Mouse (Mus musculus): ENCODE measurements at regions not wholly inside any gene's neighbourhood (a gene's known extent, or its start where the extent isn't known, plus 50 kb on each side); places are given as distances from the start of the nearest gene placed in this dataset.
"Not testable (repeated sequence)": the region's sequence is repeated elsewhere in the genome, so short reads cannot be mapped to it uniquely, and the experiment has no call there.

DNA sequence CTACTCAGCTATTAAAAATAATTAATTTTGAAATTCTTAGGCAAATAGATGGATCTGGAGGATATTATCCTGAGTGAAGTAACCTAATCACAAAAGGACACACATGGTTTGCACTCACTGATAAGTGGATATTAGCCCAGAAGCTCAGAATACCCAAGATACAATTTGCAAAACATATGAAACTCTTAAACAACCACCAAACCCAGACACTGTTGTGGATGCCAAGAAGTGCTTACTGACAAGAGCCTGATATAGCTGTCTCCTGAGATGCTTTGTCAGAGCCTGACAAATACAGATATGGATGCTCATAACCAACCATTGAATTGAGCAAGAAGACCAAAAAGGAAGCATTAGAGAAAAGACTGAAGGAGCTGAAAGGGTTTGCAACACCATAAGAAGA lies 468.4 kb upstream of the Cdh12 start:
- not testable (repeated sequence) for ATAC-seq (ENCODE audit: low TSS enrichment)

DNA sequence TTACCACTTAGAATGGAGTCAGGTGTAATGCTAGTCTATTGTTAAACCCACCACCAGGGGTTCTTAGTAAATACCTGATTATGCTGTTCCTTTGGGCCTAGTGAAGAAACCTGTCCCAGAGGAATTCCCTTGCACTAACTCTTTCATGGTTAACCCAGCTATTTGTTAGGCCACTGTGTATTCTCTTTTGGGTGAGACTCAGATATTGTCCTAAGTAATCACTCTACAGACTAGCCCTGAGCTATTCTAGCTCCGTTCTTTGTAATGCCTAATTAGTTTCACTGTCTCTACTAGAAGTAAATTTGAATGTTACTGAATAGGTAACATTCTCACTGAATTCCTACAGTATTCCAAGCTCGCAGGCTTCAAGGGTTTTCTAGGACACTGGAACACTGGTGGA lies 464.1 kb upstream of the Cdh12 start:
- not testable (repeated sequence) for ATAC-seq (ENCODE audit: low TSS enrichment)

DNA sequence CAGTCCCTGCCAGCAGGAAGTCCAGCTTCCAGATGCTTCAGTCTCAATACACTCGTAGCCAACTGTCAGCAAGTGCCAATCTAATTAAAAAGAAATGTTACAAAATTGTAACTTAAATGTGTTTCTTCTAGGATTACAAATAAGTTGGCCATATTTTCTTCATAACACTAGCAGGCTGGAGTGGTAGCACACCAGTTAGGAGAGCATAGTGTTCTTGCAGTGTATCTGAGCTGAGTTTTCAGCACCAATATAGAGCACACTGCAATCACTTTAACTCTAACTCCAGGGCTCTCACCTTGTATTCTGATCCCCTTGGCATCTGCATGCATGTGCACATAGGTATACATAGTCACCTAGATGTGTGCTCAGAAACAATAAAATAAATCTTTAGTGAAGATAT lies 417.3 kb upstream of the Cdh12 start:
- ATAC-seq (ENCODE audit: low TSS enrichment) = no peak

DNA sequence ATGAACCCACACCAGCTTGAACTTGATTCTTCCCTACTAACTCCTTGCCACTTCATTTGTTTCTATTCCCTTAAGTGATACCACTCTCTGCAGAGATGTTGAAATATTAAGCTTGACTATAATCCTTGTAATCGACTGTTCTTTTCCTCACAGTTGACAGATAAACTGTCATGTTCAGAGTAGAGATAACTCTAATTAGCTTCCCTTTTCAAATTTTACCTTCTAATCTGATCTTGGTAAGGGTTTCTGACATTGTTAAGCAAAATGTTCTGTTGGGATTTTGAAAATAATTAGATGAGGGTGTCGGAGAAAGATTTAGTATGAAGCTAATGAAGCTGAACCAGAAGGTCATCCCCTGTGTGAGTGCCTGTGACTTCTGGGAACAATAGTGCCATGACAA lies 414.7 kb upstream of the Cdh12 start:
- no peak for ATAC-seq (ENCODE audit: low TSS enrichment)

DNA sequence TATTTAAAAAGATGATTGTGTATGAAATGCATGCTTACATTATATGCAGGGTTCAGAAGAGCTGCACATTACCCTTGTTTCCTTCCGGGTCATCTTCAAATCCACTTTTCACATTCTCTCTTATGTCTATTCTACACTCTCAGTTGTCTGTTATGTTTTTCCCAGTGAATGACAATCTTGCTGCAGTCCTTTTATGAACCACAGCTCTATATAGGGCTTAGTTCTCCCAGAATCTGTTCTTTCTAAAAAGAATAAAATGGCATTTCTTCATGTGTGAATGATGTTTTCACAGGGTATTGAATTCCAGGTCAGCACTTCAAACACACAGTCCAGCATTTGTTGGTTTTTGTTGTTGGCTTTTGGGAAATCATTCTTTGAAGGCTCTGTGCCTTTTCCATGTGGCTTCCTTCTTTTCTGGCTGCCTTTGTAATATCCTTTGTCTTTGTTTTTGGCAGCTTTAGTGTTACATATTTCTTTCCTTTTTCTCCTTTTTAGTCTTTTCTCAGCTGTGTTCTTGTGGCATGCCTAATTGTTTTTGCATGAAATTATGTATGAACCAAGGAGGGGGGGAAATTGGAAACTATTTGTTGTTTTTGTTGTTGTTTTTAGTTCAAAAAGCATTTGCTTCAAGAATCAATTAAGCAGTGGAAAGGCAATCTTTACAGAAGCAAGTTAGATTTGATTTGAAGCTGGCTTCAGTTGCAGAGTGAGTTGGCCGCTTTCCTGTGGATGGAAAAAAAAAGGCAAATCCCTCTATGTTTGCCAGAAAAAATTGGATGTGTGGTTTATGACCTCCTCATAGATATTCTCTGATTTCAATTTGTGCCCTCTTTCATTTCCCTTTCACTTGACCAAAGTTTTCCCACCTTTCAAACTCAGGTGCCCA lies 410.3 kb upstream of the Cdh12 start:
- no peak for ATAC-seq (ENCODE audit: low TSS enrichment)

DNA sequence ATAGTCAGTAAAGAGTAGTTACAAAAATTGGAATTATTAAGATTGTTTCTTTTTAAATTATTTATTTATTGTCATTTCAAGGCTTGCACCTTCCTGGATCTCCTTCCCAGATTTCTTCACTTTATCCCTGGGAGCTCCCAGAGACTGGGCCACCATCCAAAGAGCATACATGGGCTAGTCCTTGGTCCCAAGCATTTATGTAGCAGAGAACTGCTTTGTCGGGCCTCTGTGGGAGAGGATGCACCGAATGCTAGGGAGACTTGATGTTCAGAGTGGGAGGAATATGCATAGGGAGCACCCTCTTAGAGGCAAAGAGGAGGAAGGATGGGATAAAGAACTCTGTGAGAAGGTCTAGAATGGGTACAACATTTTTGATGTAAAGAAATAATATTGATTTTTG lies 409.0 kb upstream of the Cdh12 start:
- no peak for ATAC-seq (ENCODE audit: low TSS enrichment)

DNA sequence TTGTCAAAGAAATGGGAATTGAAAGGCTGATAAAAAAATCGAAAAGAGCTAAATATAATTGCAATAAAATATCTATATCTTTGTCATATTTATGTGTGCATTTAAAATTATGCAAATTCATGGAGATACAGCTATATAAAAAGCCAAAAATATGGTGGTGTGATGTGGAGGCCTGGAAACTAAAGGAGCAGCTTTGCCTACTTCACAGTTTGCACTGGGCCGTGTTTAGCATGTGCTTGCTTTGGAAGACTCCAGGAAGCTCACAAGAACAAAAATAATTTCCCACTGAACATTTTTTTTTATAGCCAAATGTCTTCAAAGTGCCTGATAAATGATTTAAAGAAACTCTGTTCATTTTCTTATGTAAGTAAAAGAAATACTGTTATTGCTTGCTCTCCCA lies 364.1 kb upstream of the Cdh12 start:
- peak; percentile 97 for ATAC-seq (ENCODE audit: low TSS enrichment)

DNA sequence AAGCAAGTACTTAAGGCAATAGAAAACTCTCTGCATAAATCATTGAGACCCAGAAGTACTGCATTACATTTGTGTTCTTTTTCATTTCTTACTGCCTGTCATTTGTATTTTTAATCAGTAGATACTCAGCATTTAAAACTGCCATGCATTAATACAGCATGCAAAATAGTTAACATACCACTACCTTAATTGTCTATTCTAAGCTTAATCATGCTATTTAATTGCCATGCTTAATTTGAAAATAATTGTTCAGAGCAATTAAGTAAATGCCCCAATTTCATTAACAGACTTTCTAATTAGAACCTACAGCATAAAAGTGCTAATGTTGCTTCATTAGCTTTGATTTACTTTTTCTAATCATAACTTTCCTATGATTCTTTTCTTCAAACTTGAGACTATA lies 359.3 kb upstream of the Cdh12 start:
- no peak for ATAC-seq (ENCODE audit: low TSS enrichment)

DNA sequence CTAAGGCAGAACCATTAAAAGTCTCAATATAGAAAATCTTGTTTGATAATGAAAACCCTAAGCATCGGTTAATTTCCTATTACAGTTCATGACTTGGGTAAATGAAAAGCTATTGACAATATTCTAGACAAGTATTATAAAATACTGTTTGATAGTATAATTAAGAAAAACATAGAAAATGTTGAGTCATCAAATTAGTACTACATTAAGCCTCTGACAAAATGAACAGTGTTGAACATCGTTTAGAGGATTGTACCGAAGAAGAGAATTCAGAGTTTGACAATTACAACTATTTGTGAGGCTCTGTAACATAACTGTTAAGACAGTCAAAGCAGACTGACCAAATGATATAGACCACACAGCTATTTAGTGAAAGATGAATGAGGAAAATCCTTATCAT lies 358.5 kb upstream of the Cdh12 start:
- no peak for ATAC-seq (ENCODE audit: low TSS enrichment)

DNA sequence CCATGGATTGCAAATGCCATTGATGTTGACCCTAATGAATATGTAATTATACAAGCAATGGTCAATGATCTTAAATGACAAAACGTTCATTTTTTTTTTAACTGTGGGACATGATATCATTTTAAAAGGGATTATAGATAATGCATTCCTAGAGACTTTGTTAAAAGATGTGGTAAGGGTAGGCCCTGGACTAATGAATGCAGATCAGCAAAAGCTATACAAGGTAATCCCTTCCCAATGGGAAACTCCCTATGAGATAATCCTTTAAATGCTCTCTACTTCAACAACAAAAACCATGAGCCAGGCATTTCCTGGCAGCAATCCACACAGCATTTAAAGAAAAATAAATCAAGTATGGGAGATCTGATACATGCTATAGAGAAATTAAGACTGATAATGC lies 353.3 kb upstream of the Cdh12 start:
- no peak for ATAC-seq (ENCODE audit: low TSS enrichment)

DNA sequence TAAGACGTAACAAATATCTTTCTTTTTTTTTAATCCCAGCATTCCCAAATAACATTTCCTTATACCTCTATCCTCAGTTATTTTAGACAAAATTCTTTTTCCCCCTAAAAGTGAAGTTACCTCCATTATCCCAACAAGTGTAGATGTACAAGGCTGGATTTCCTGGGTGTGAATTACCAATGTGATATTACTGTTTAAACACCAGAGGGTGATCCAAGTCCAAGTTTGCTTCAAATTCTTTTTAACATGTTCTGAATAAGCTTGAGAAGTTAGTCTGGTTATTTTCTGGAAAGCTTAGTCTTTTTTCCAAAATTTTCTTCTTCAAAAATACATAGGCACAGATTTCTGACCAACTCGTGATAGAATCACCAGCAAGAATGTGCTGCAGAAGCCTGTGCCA lies 329.5 kb upstream of the Cdh12 start:
- ATAC-seq (ENCODE audit: low TSS enrichment) = no peak

DNA sequence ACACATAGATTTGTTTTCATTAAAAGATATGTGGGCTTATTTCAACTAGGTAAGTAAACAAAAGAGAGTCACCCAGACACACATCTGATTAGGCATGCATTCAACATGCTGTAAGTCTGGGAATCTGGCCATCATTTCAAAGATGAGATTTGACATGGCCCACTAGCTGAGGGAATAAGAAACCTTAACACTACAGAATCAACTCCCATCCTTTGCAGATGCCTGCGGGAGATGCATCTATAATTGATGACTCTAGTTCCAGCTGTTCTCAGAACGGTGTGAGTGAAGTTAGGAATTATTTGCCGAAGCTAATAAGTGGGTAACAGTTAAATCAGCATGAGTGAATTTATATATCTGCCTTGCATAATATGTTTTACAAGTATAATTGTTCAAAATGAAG lies 325.5 kb upstream of the Cdh12 start:
- no peak for ATAC-seq (ENCODE audit: low TSS enrichment)

DNA sequence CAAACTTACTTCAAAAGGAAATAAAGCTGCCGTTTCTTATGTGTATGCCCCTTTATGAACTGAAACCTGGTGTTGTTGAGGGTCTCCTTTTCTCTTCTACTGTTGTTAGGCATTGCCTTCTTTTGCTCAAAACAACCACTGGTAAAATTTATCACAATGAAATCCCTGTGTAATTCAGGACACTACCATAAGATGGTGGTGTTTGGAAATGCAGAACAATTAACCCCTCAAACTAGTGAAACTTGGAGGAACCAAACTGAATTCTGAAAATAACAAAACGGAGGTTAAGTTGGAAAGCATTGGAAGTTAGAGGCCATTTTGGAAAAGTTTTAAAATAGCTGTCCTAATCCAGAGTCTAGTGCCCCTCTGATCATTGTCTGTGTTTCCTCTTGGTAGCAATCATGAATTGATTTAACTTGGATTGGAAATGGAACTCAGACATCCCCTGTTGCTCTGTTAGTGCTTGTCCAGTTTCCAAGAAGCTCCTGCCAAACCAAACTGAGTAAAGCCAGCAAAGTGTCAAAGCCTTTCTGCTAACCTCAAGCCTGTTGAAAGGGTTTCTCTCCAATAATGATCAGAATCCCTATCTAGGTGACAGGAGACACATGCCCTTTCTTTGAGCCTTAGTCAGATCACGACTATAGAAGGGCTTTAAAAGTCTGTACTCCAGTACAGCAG lies 313.0 kb upstream of the Cdh12 start:
- peak; percentile 78 for ATAC-seq (ENCODE audit: low TSS enrichment)

DNA sequence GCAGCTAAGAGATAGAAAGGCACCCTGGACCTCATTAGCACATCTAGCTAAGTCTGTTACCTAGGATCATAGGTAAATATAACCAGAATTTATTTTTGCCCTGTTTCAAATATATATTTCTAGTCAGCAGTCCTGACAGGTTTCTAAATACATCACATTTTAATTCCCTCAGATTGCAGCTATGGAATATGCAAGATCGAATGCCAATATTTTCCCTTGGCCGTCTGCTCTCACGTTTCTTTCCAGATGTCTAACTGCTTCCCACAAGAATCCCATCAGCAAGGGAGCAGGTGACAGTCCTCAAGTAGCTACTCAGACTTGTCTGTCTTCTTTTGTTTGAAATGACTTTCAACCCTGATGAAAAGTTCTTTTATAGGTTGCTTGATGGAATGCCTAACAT lies 297.2 kb upstream of the Cdh12 start:
- ATAC-seq (ENCODE audit: low TSS enrichment) = no peak
